Mouse (Mus musculus) urinary bladder, postnatal 14 days (tissue): ENCODE measurements around the gene Rasgrf1.

Source experiments
- DNase-seq: peaks from one replicate; pipeline ENCODE4 v3.0.0; 2021; ENCODE audit warnings: low spot score

Rasgrf1 gene

GRCm38 (mm10) chr9:89909131-89910010 is at the start of gene Rasgrf1:
TSS of gene Rasgrf1 (plus strand) at chr9:89909908.
- peak; percentile 26 for DNase-seq

- DNase-seq = no peak
These were observed 49.6 kb upstream of the Rasgrf1 start for GRCm38 (mm10) chr9:89860145-89860544.

GRCm38 (mm10) chr9:89860584-89860983 is 49.1 kb upstream of the Rasgrf1 start:
- no peak for DNase-seq

- DNase-seq = no peak
These were observed 42.6 kb upstream of the Rasgrf1 start for GRCm38 (mm10) chr9:89867141-89867540.

- peak; percentile 19 for DNase-seq
These were observed 41.5 kb upstream of the Rasgrf1 start for GRCm38 (mm10) chr9:89868093-89868729.

GRCm38 (mm10) chr9:89869594-89869993 is 40.1 kb upstream of the Rasgrf1 start:
- DNase-seq = no peak

GRCm38 (mm10) chr9:89870531-89871150 is 39.1 kb upstream of the Rasgrf1 start:
- DNase-seq = no peak

GRCm38 (mm10) chr9:89872137-89872536 is 37.6 kb upstream of the Rasgrf1 start:
- DNase-seq = no peak

- peak; percentile 67 for DNase-seq
These were observed 35.3 kb upstream of the Rasgrf1 start for GRCm38 (mm10) chr9:89874434-89874833.

GRCm38 (mm10) chr9:89875551-89875950 is 34.2 kb upstream of the Rasgrf1 start:
- DNase-seq = no peak

- no peak for DNase-seq
These were observed 31.2 kb upstream of the Rasgrf1 start for GRCm38 (mm10) chr9:89878471-89879020.

GRCm38 (mm10) chr9:89879574-89879973 is 30.1 kb upstream of the Rasgrf1 start:
- DNase-seq = no peak

- no peak for DNase-seq
These were observed 28.2 kb upstream of the Rasgrf1 start for GRCm38 (mm10) chr9:89881552-89881951.

GRCm38 (mm10) chr9:89882583-89882982 is 27.1 kb upstream of the Rasgrf1 start:
- DNase-seq = no peak

GRCm38 (mm10) chr9:89885701-89886218 is 23.9 kb upstream of the Rasgrf1 start:
- DNase-seq = no peak

GRCm38 (mm10) chr9:89891534-89892293 is 18.0 kb upstream of the Rasgrf1 start:
- DNase-seq = no peak

- DNase-seq = no peak
These were observed 17.0 kb upstream of the Rasgrf1 start for GRCm38 (mm10) chr9:89892540-89893188.

- DNase-seq = no peak
These were observed 9.4 kb upstream of the Rasgrf1 start for GRCm38 (mm10) chr9:89900111-89900824.

GRCm38 (mm10) chr9:89901184-89901583 is 8.5 kb upstream of the Rasgrf1 start:
- DNase-seq = no peak

- no peak for DNase-seq
These were observed 6.9 kb upstream of the Rasgrf1 start for GRCm38 (mm10) chr9:89902813-89903212.
